Mouse (Mus musculus) liver, embryonic 16.5 days (tissue): ENCODE measurements at regions not wholly inside any gene's neighbourhood (a gene's known extent, or its start where the extent isn't known, plus 50 kb on each side); places are given as distances from the start of the nearest gene placed in this dataset.

Experiments
- ATAC-seq: fragments of 200-750 bp; cut with Nextera tagmentation; 2 replicates; pipeline ENCODE4 v1.8.0; 2017; ENCODE audit warnings: low read depth, mild to moderate bottlenecking, moderate number of reproducible peaks, moderate library complexity
- H3K27ac ChIP-seq: fragments of 300-500 bp; sonication (generic); 2 replicates; pipeline ENCODE4 v1.5.1; 2014; ENCODE audit warnings: mild to moderate bottlenecking, low read length
- H3K27me3 ChIP-seq: fragments of 300-500 bp; sonication (generic); 2 replicates; pipeline ENCODE4 v1.6.1; 2014; ENCODE audit warnings: low read depth, low read length, mixed read lengths; ENCODE audit not compliant: control insufficient read depth, insufficient read depth
- H3K36me3 ChIP-seq: fragments of 300-500 bp; sonication (generic); 2 replicates; pipeline ENCODE4 v1.6.1; 2014; ENCODE audit warnings: mild to moderate bottlenecking; ENCODE audit not compliant: control insufficient read depth, insufficient read depth
- H3K4me1 ChIP-seq: fragments of 300-500 bp; sonication (generic); 2 replicates; pipeline ENCODE4 v1.6.1; 2014; ENCODE audit warnings: low read depth, low read length, mixed read lengths; ENCODE audit not compliant: control insufficient read depth
- H3K4me2 ChIP-seq: fragments of 300-500 bp; sonication (generic); 2 replicates; pipeline ENCODE4 v1.6.1; 2014; ENCODE audit warnings: low read depth, low read length, mixed read lengths
- H3K4me3 ChIP-seq: fragments of 300-500 bp; sonication (generic); 2 replicates; pipeline ENCODE4 v1.5.1; 2014; ENCODE audit warnings: low read depth, mild to moderate bottlenecking, low read length
- H3K9ac ChIP-seq: fragments of 300-500 bp; sonication (generic); 2 replicates; pipeline ENCODE4 v1.6.1; 2014; ENCODE audit warnings: low read depth, low read length
- H3K9me3 ChIP-seq: fragments of 300-500 bp; sonication (generic); replicated peaks from 2 replicates; pipeline ENCODE4 v1.6.1; 2016; ENCODE audit warnings: low read length; ENCODE audit not compliant: control insufficient read depth
- WGBS: fragments of 180-500 bp; shearing (Covaris S2); extraction: QIAGEN DNeasy Blood & Tissue Kit; methylation state at CpG from one replicate; pipeline ENCODE4 v1.1.7; 2014; ENCODE audit not compliant: insufficient replicate concordance; 5-methylcytosine and 5-hydroxymethylcytosine counted together

GRCm38 (mm10) chr2:173424875-173425274 is 97.5 kb upstream of the 1700021F07Rik start:
- no peaks in the 10 kb centered on the region for H3K4me1 ChIP-seq
- no peak for ATAC-seq
- no peak overlapping the region for H3K9ac ChIP-seq
- H3K27ac ChIP-seq: no peak overlapping the region
- no peaks in the 10 kb centered on the region for H3K9me3 ChIP-seq
- WGBS: 71% methylated on average over 7 of the region's 7 CpGs
- H3K36me3 ChIP-seq: no peaks in the 10 kb centered on the region
- no peak overlapping the region for H3K4me3 ChIP-seq
- H3K27me3 ChIP-seq: no peaks in the 10 kb centered on the region
- H3K4me2 ChIP-seq: no peak overlapping the region

DNA sequence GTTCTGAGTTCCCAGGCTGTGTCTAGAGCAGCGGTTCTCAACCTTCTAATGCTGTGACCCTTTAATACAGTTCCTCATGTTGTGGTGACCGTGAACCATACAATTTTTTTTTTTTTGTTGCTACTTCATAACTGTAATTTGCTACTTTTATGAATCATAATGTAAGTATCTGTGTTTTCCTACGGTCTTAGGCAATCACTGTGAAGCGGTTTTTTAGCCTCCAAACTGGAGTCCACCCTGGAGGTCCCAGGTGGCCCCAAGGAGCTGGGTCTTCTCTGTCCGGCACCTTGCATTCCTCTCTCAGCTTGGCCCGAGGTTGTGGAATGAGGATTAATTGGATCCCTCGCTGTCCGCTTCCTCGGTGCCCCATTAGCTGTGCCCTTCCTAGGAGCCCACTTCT is 96.6 kb upstream of the 1700021F07Rik start:
- 71% methylated on average over 9 of the region's 9 CpGs for WGBS
- Histone ChIP-seq H3K36me3 (no peaks in the 10 kb centered on the region), H3K4me2 (no peak overlapping the region), H3K9me3 (no peaks in the 10 kb centered on the region), H3K9ac (no peak overlapping the region), H3K4me3 (no peak overlapping the region), H3K4me1 (no peaks in the 10 kb centered on the region), H3K27me3 (no peaks in the 10 kb centered on the region), H3K27ac (no peak overlapping the region)
- ATAC-seq: no peak

DNA sequence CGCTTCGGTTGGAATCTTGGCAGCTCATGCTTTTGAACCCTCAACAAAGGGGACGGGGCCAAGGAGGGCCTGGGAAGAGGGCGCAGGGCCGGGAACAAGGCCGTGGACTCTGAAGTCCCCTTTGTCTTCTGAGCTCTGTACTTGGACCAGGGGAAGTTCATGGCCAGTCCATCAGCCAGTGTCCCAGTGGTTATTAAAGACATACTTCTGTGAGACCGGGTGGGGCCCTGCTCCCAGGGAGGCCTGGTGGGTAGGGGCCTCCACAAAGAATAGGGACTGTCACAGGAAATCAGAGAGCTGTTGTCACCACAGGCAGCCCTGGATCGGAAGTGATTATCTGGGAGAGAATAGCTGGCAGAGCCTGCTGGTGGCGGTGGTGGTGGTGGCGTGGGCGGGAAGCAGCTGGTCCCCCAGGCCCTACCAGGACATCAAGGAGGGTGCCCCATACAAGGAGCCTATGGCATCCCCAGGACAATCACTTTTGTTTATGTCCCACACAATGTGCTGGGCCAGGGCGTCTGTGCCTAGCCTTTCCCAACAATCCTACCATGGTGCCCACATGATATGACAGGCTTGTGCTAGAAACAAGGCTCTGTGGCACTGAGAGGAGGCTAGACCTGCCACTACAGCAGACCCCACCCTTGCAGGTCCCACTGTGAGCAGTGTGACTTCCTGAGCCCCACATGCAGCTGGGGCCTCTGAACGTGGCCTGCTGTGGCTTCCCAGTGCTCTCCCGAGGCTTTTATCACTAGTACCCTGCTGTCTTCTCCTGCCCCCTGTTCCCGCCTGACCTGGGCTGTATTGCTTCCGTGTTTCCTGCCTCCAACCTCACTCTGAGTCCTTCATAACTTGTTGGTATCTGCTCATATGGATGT is 96.0 kb upstream of the 1700021F07Rik start:
- no peaks in the 10 kb centered on the region for H3K27me3 ChIP-seq

GRCm38 (mm10) chr2:173427888-173428450 is 94.4 kb upstream of the 1700021F07Rik start:
- no peak overlapping the region for H3K4me2 ChIP-seq
- H3K9me3 ChIP-seq: no peaks in the 10 kb centered on the region
- no peak for ATAC-seq
- H3K27ac ChIP-seq: no peak overlapping the region
- H3K27me3 ChIP-seq: no peaks in the 10 kb centered on the region
- H3K4me1 ChIP-seq: no peaks in the 10 kb centered on the region
- WGBS: 66% methylated on average over 10 of the region's 10 CpGs
- no peaks in the 10 kb centered on the region for H3K36me3 ChIP-seq
- H3K4me3 ChIP-seq: no peak overlapping the region
- no peak overlapping the region for H3K9ac ChIP-seq

More for the DNA sequence above, 96.0 kb upstream of the 1700021F07Rik start:
- no peaks in the 10 kb centered on the region for H3K36me3 ChIP-seq
- no peak overlapping the region for H3K9ac ChIP-seq
- H3K4me1 ChIP-seq: no peaks in the 10 kb centered on the region
- no peak overlapping the region for H3K27ac ChIP-seq
- 45% methylated on average over 16 of the region's 16 CpGs for WGBS
- no peaks in the 10 kb centered on the region for H3K9me3 ChIP-seq
- H3K4me2 ChIP-seq: no peak overlapping the region
- H3K4me3 ChIP-seq: no peak overlapping the region
- ATAC-seq: peak; percentile 35; the same call in 1 of the 2 replicates

GRCm38 (mm10) chr2:173431841-173432240 is 90.5 kb upstream of the 1700021F07Rik start:
- WGBS: 49% methylated on average over 5 of the region's 5 CpGs
- H3K27me3 ChIP-seq: no peaks in the 10 kb centered on the region
- no peak overlapping the region for H3K27ac ChIP-seq
- no peak for ATAC-seq
- no peaks in the 10 kb centered on the region for H3K36me3 ChIP-seq
- no peaks in the 10 kb centered on the region for H3K9me3 ChIP-seq
- no peak overlapping the region for H3K4me2 ChIP-seq
- H3K4me3 ChIP-seq: no peak overlapping the region
- no peak overlapping the region for H3K9ac ChIP-seq
- no peaks in the 10 kb centered on the region for H3K4me1 ChIP-seq

DNA sequence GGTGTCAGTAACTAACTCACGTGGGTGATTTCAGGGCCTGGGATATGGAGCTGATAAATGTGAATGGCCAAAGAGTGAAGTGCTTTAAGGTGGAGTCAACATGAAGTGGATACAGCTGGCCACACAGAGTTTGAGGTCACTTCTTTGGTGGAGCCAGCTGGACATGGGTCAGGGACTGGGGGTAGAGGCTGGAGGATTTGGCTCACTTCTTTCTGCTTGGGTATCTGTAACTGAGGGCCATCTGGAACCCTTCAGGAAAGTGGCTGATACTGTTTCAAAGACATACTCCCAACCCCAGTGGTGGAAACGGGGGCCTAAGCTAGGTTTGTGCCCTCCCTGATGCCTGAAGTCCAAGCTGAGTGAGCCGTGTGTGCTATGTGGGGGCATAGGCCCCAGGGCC is 90.1 kb upstream of the 1700021F07Rik start:
- WGBS: 54% methylated on average over 3 of the region's 3 CpGs
- Histone ChIP-seq H3K4me3 (no peak overlapping the region), H3K27me3 (no peaks in the 10 kb centered on the region), H3K4me1 (no peaks in the 10 kb centered on the region), H3K27ac (no peak overlapping the region), H3K9me3 (no peaks in the 10 kb centered on the region), H3K36me3 (no peaks in the 10 kb centered on the region), H3K4me2 (no peak overlapping the region), H3K9ac (no peak overlapping the region)
- ATAC-seq: no peak

DNA sequence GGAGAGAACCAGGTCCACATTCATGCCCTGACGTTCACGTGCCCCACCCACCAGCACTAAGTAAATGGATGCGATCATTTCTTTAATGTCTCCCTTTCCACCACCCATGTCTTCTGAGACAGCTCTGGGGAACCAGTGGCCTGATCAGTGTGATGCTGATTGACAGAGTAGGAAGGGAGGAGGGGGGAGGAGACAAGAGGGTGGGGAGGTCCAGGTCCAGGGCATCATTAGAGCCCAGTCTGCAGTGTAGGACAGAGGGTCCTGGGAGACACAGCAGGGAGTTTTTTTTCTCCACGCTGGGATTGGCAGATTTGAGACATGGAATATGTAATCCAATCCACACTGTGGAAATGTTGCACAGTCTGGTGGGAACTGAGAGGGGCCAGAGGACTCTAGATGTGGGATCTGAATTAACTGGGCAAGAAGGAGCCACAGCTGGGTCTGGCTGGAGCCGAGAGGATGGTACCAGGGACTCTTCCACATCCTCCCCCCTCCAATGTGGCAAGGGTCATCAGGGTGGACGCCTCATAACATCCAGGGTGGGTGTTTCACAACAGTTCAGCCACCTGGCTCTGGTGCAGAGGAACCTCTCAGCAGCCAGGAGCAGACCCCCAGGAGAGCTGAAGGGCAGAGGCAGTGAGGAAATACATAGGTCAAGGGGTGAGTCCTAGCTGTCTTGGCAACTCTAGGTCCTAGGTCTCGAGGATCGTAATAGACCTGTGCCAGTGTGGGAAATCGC is 89.3 kb upstream of the 1700021F07Rik start:
- Histone ChIP-seq H3K4me2 (no peak overlapping the region), H3K36me3 (no peaks in the 10 kb centered on the region), H3K27ac (no peak overlapping the region), H3K27me3 (no peaks in the 10 kb centered on the region), H3K4me1 (no peaks in the 10 kb centered on the region), H3K4me3 (no peak overlapping the region), H3K9ac (no peak overlapping the region), H3K9me3 (no peaks in the 10 kb centered on the region)
- no peak for ATAC-seq
- WGBS: 57% methylated on average over 9 of the region's 9 CpGs

DNA sequence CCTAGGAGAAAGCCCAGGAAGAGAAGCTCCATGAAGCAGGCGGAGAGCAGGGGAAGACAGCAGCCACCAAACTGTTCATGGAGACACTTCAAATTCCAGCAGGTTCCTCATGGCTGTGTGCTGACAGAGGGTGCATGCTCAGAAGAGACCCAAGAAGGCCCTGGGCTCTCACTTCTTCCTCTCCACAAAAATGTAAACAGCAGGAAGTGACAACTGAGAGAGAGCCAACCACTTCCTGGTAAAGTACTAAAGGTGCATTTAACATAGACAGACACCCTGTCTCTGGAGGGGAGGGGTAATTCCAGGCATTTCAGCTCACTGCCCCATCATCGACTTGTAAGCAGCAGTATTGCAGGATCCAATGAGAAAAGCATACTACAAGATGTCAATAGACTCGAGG is 85.8 kb upstream of the 1700021F07Rik start:
- WGBS: 40% methylated on average over 3 of the region's 3 CpGs
- no peak for ATAC-seq

DNA sequence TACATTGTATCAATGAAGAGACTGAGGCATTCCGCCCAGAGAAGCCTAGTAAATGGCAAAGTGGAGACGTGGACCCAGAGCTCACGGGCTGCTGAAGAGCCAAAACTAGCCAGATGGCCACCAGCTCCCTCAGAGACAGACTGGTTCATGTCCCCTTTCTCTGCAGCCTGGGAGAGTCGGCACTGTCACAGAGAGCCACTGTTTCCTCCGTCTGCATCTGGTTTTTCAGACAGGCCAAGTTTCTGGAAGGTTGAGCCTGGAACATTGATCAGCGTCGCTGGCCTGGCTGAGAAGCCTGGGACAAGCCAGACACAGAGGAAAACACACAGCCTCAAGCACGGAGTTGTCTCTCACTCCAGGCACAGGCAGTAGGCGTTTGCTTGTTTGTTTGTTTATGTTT is 83.4 kb upstream of the 1700021F07Rik start:
- Histone ChIP-seq H3K4me2 (no peak overlapping the region), H3K27me3 (no peaks in the 10 kb centered on the region), H3K36me3 (no peaks in the 10 kb centered on the region), H3K27ac (no peak overlapping the region), H3K4me3 (no peak overlapping the region), H3K9me3 (no peaks in the 10 kb centered on the region), H3K4me1 (no peaks in the 10 kb centered on the region), H3K9ac (no peak overlapping the region)
- 62% methylated on average over 9 of the region's 9 CpGs for WGBS
- ATAC-seq: no peak

More for the DNA sequence above, 85.8 kb upstream of the 1700021F07Rik start:
- no peaks in the 10 kb centered on the region for H3K27me3 ChIP-seq
- no peak overlapping the region for H3K9ac ChIP-seq
- no peaks in the 10 kb centered on the region for H3K9me3 ChIP-seq
- no peak overlapping the region for H3K27ac ChIP-seq
- no peaks in the 10 kb centered on the region for H3K4me1 ChIP-seq
- H3K4me2 ChIP-seq: no peak overlapping the region
- no peak overlapping the region for H3K4me3 ChIP-seq
- no peaks in the 10 kb centered on the region for H3K36me3 ChIP-seq
